Mouse (Mus musculus) heart, postnatal 0 days (tissue): ENCODE measurements at regions not wholly inside any gene's neighbourhood (a gene's known extent, or its start where the extent isn't known, plus 50 kb on each side); places are given as distances from the start of the nearest gene placed in this dataset.

Experiments
- CTCF ChIP-seq: IDR thresholded peaks from 2 replicates; pipeline ENCODE4 v1.5.1; 2016; ENCODE audit warnings: antibody characterized with exemption, control low read depth, low read depth
- EP300 ChIP-seq: IDR thresholded peaks from 2 replicates; pipeline ENCODE4 v1.6.1; 2016; ENCODE audit warnings: antibody characterized with exemption, low read depth

- TF ChIP-seq CTCF (no peak), EP300 (no peak)
Measured at GRCm38 (mm10) chr3:149444377-149444776, 454.0 kb upstream of the Adgrl2 start.
